Mouse (Mus musculus) spleen, postnatal 10 days (tissue): ENCODE measurements around the gene 4930513O06Rik.

Source experiments
- DNase-seq, 2 experiments: peaks; one replicate each; pipeline ENCODE4 v3.0.0; 2021 to 2022; ENCODE audit warnings: low spot score in 2 of 2

4930513O06Rik gene

DNA sequence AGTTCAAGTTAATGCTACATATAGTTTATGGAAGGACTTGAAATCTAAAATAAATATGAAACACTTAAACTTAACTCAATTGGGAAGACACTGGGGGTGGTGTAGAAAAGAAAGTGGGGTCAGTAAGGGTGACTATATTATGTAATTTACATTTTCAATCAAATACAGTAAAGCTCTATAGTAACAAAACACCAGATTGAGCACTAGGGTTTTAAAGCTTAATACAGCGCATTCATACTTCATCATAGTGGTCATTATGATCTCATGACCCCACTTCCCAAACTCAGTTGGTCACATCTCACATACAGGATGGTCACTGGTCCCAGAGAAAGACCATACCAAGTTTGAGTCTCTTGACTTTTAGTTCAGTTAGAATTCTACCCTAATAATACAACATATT, at the start of gene 4930513O06Rik:
Gene 4930513O06Rik, plus strand, starts transcription at position 301 of the 400 bp plus-strand sequence.
- DNase-seq, result no peak

- no peak for DNase-seq
These were observed 48.4 kb upstream of the 4930513O06Rik start for GRCm38 (mm10) chrX:139037666-139038065.

GRCm38 (mm10) chrX:139039314-139039713, 46.7 kb upstream of the 4930513O06Rik start:
- no peak for DNase-seq

DNA sequence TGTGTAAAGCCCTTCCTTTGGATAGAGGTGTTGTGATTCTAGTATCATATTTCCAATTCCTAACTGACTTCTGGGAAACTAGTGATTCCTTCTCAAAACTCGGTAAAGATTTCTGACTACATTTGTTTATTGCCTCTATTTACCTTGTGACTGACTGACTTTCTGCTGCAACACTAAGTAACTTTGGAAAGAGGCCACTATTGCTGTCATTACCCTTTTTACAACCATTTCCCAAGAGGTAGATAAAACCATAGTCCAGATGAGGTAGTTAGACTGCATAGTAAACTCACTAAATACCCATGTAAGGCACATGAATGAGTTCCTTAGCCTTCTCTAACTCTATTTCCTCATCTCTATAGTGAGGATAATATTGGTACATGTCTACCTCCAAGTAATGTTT, 44.9 kb upstream of the 4930513O06Rik start:
- no peak for DNase-seq

GRCm38 (mm10) chrX:139051976-139052375, 34.1 kb upstream of the 4930513O06Rik start:
- no peak for DNase-seq

DNA sequence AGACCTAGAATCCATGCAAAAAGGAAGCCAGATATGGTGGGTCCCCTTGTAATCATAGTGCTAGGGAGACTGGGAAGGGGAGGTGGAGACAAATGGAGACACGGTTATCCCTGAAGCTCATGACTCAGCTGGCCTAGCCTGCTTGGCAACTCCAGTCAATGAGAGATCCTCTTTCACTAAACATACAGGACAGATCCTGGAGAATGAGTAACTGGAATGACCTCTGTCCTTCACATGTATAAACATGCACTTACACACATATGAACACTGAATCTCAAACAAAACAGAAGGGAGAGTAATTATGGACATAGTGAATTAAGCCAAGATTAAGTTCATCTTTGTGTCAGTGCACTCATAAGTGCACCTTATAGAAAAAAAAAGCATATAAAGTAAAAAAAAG, 32.9 kb upstream of the 4930513O06Rik start:
- no peak for DNase-seq

DNA sequence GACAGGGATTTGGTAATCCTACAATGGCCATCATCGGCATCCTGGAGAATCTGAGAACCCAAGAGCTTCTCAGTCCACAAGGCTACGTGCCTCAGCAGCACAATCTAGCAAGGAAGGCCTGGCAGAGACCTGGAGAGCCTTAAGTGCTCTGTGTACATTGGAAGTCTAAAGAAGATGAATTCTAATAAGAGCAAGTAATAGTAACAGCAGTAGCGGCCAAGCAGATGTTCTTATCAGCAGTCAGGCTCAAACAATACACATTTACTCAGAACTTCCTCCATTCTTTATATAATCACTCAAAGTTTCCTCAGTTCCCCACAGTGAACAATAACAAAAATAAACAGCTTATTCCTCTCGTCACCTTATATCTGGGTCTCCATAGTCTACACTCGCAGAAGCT, 22.0 kb upstream of the 4930513O06Rik start:
- no peak for DNase-seq

GRCm38 (mm10) chrX:139078493-139078892, 7.5 kb upstream of the 4930513O06Rik start:
- DNase-seq, result no peak

DNA sequence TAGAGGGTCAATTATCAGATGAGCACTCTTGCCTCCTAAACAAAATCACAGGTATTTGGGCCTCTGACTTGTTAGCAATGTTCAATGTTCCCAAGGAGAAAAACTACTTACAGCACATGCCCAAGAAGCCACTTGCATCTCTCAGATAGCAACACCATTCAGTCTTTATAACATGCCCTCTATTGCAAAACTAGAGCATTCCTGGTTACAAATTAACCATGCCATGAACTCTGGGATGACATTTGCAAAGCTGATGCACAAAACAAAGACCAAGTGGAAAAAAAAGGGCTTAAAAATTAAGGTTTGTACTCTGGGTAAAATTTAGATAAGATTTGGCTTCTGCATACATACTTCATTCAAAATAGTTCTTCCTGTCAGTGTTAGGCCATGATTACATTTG, 966 bp upstream of the 4930513O06Rik start, which contains the start of gene Serpina7:
Gene Serpina7, minus strand, starts transcription at position 160 of the 400 bp plus-strand sequence.
- DNase-seq, result no peak

DNA sequence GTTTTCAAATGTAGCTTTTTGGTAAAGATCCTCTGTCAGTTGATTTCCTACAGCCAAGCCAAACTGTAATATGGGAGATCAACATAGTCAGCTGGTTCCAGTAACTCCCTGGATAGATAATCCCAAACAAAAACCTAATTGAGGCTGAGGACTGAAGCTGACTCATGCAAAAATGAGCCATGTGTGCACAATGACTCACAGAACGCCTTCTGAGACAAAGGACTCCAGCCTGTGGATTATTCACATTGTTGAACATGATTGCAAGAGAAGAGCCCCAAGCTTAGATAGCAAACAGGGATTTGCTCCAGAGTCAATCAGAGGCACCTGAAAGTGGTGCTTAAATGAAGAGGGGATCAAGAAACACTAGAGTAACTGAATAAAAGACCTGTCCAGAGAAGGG, 11.2 kb downstream of the 4930513O06Rik start:
- DNase-seq, result no peak

DNA sequence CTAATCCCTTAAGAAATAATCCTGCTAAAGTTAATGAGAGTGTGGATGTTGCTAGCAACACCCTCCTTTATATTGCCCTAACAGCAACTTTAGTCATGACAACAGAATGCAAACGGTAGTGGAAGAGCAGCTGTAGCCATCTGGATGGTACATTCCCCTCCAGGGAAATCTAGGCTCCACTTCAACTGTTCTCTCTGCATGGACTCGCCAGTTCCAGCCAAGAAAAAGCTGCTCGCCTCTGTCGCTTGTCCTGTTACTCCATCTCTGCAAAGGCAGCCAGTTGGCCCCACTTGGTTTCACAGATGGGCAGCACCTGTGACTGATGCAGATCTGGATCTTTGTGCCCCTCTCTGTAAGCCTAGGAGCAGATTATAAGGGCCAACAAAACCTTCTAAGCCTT, 48.0 kb downstream of the 4930513O06Rik start:
- no peak for DNase-seq
